Mouse (Mus musculus) fat pad, adult 2 months (tissue): ENCODE results near the gene Olfr356.

Experiments used
- DNase-seq: peaks from one replicate; pipeline ENCODE4 v3.0.0-alpha.2; 2011; ENCODE audit warnings: low read depth, low spot score; ENCODE audit errors: extremely low read depth

Gene Olfr356

GRCm38 (mm10) chr2:36936821-36937220 lies at the start of gene Olfr356:
Gene Olfr356, plus strand, starts transcription at chr2:36937121.
- DNase-seq: no peak

- DNase-seq: no peak
Observed at GRCm38 (mm10) chr2:36892836-36893235, 44.1 kb upstream of the Olfr356 start, which contains the start of gene Olfr353. Gene Olfr353, minus strand, starts transcription at chr2:36892936.

- no peak for DNase-seq
Observed at GRCm38 (mm10) chr2:36897114-36897513, 39.8 kb upstream of the Olfr356 start.

GRCm38 (mm10) chr2:36905380-36905779 lies 31.5 kb upstream of the Olfr356 start, which contains the start of gene Olfr354:
Gene Olfr354, plus strand, starts transcription at chr2:36905680.
- DNase-seq: no peak

- DNase-seq: no peak
Observed at GRCm38 (mm10) chr2:36928797-36929196, 8.1 kb upstream of the Olfr356 start, which contains the start of gene Olfr355. Gene Olfr355, minus strand, starts transcription at chr2:36928897.
